21 mouse cellular contexts compared by ENCODE assay signal in the genomic region with DNA sequence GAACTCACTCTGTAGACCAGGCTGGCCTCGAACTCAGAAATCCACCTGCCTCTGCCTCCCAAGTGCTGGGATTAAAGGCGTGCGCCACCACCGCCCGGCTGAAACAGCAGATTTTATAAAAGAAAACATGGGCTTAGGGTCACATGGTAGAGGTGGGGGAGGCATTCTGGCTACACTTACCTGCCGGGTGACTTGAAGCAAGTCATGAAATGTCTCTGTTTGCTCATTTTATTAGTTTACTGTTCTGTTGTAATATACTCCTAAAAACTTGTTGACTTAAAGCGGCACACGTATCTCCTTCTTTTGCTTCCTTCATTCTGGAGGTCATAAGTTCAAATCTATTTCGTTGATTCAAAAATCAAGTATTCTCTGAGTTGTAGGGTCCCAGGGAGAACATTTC.
DNase-seq lines count a peak whose midpoint lies in the region; ATAC-seq and TF ChIP-seq lines count a peak whose summit lies in the region.
"Had no signal": no experiment of that assay in that cellular context is flagged by ENCODE, and none has a peak within 500 bp of the region (broad histone marks: within the 10 kb centered on the region; RNA-seq: fewer than 3 reads in every experiment).

No protein-coding gene starts in this region.

- no peaks in the 10 kb centered on the region for H3K27me3 ChIP-seq in intestine, embryonic 15.5 days (replicated peaks)
- H3K27me3 ChIP-seq in intestine, postnatal 0 days (replicated peaks; ENCODE audit: control insufficient read depth, insufficient read depth, low read length): no peaks in the 10 kb centered on the region
- no peaks in the 10 kb centered on the region for H3K27me3 ChIP-seq in midbrain, embryonic 14.5 days (ENCODE audit: control insufficient read depth, insufficient read depth, low read length)
- H3K27me3 ChIP-seq: embryonic facial prominence, embryonic 12.5 days; forebrain, embryonic 13.5 days; forebrain, embryonic 15.5 days had no signal

- H3K9ac ChIP-seq in intestine, embryonic 15.5 days: no peak overlapping the region
- H3K9ac ChIP-seq in intestine, postnatal 0 days (ENCODE audit: low read depth, low read length): no peak overlapping the region
- H3K9ac ChIP-seq in midbrain, embryonic 14.5 days (replicated peaks; ENCODE audit: low read length): no peak overlapping the region
- H3K9ac ChIP-seq: embryonic facial prominence, embryonic 12.5 days; forebrain, embryonic 13.5 days; forebrain, embryonic 15.5 days had no signal

- no peak overlapping the region for H3K4me2 ChIP-seq in intestine, embryonic 15.5 days (replicated peaks)
- no peak overlapping the region for H3K4me2 ChIP-seq in intestine, postnatal 0 days (replicated peaks; ENCODE audit: low read depth)
- no peak overlapping the region for H3K4me2 ChIP-seq in midbrain, embryonic 14.5 days (ENCODE audit: low read length)
- H3K4me2 ChIP-seq: embryonic facial prominence, embryonic 12.5 days; forebrain, embryonic 13.5 days; forebrain, embryonic 15.5 days had no signal

- peak; percentile 77 for ATAC-seq in intestine, embryonic 15.5 days
- ATAC-seq in intestine, postnatal 0 days: peak; percentile 70
- ATAC-seq in midbrain, embryonic 14.5 days (ENCODE audit: low FRiP score, low TSS enrichment): no peak
- ATAC-seq: CD4-positive, CD25-positive, alpha-beta regulatory T cell, adult 4 months; forebrain, embryonic 13.5 days; forebrain, embryonic 15.5 days had no signal

- DNase-seq in urinary bladder, postnatal 14 days (ENCODE audit: low spot score): peak; percentile 48
- no peak for DNase-seq in urinary bladder, postnatal 25 days (ENCODE audit: low spot score)
- no peak for DNase-seq in right cerebral cortex, adult 18-20 months
- no peak for DNase-seq in midbrain, embryonic 14.5 days
- no peak for DNase-seq in natural killer cell, adult 2 months (ENCODE audit: low spot score in 2 of 2)
- DNase-seq: adrenal gland, adult 8-10 months; adrenal gland, postnatal 14 days; adrenal gland, postnatal 36 days; B cell, adult 2 months; cerebellum, adult 11-12 months; cerebellum, adult 2 months; cerebellum, adult 9-10 months; cerebellum, postnatal 10 days; cerebellum, postnatal 25 days had no signal

- H3K36me3 ChIP-seq in intestine, embryonic 15.5 days: no peaks in the 10 kb centered on the region
- H3K36me3 ChIP-seq in intestine, postnatal 0 days (ENCODE audit: control insufficient read depth, insufficient read depth): no peaks in the 10 kb centered on the region
- no peaks in the 10 kb centered on the region for H3K36me3 ChIP-seq in midbrain, embryonic 14.5 days (ENCODE audit: control insufficient read depth, insufficient read depth, low read length)
- H3K36me3 ChIP-seq: embryonic facial prominence, embryonic 10.5 days; embryonic facial prominence, embryonic 12.5 days; forebrain, embryonic 15.5 days had no signal

- no peaks in the 10 kb centered on the region for H3K9me3 ChIP-seq in intestine, embryonic 15.5 days
- no peaks in the 10 kb centered on the region for H3K9me3 ChIP-seq in intestine, postnatal 0 days (ENCODE audit: control insufficient read depth)
- H3K9me3 ChIP-seq in midbrain, embryonic 14.5 days (ENCODE audit: control insufficient read depth, low read length): no peaks in the 10 kb centered on the region
- H3K9me3 ChIP-seq: embryonic facial prominence, embryonic 10.5 days; embryonic facial prominence, embryonic 12.5 days; forebrain, embryonic 13.5 days; forebrain, embryonic 15.5 days had no signal

- H3K4me1 ChIP-seq in intestine, embryonic 15.5 days (replicated peaks): peaks cover 3% of the 10 kb centered on the region; the same call in 1 of the 2 replicates
- 0 out of 2 replicates have a peak, but pooled peaks cover 3% of the 10 kb centered on the region for H3K4me1 ChIP-seq in intestine, postnatal 0 days (replicated peaks; ENCODE audit: control insufficient read depth, insufficient read depth, low read length)
- H3K4me1 ChIP-seq in midbrain, embryonic 14.5 days (ENCODE audit: control insufficient read depth, insufficient read depth, low read length): no peaks in the 10 kb centered on the region
- H3K4me1 ChIP-seq: embryonic facial prominence, embryonic 12.5 days had no signal

- TF ChIP-seq CTCF in intestine, postnatal 0 days (IDR thresholded peaks at IDR 0.05; ENCODE audit: low read depth): no peak

- WGBS in intestine, embryonic 15.5 days: 63% methylated on average over 9 of the region's 9 CpGs
- WGBS in intestine, postnatal 0 days: 36% methylated on average over 9 of the region's 9 CpGs
- 94% methylated on average over 8 of the region's 9 CpGs for WGBS in midbrain, embryonic 14.5 days

- H3K27ac ChIP-seq in intestine, embryonic 15.5 days: no peak overlapping the region
- no peak overlapping the region for H3K27ac ChIP-seq in intestine, postnatal 0 days (ENCODE audit: low read depth, low read length)
- no peak overlapping the region for H3K27ac ChIP-seq in midbrain, embryonic 14.5 days (replicated peaks; ENCODE audit: low read depth, low read length)
- H3K27ac ChIP-seq: embryonic facial prominence, embryonic 10.5 days; embryonic facial prominence, embryonic 12.5 days; forebrain, embryonic 13.5 days; forebrain, embryonic 15.5 days had no signal

- no peak overlapping the region for H3K4me3 ChIP-seq in intestine, embryonic 15.5 days (replicated peaks)
- no peak overlapping the region for H3K4me3 ChIP-seq in intestine, postnatal 0 days (ENCODE audit: low read depth, low read length)
- H3K4me3 ChIP-seq in midbrain, embryonic 14.5 days (replicated peaks; ENCODE audit: low read depth, low read length): no peak overlapping the region
- H3K4me3 ChIP-seq: embryonic facial prominence, embryonic 10.5 days; embryonic facial prominence, embryonic 12.5 days; forebrain, embryonic 13.5 days; forebrain, embryonic 15.5 days had no signal
